Comparison of ENCODE assay signal across 25 mouse cellular contexts in the genomic region with DNA sequence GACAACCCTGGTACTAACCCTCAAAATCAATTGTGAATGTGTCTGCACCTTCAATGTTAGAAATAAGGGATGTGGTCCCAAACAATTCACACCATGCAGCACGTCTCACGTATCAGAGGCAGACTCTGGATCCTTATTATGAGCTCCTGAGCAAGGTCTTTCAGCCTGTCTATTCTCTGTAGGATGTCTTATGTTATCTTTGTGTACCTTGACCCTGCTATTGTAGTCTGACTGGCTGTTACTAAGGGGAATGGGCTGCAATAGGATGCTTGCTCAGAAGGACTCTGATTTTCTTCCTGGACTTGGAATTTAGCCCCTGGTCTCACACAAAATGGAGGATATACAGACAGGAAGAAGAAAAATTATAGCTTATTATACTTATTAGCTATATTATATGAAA.
"Had no signal": no experiment of that assay in that cellular context is flagged by ENCODE, and none has a peak within 500 bp of the region (broad histone marks: within the 10 kb centered on the region; RNA-seq: fewer than 3 reads in every experiment).

No protein-coding gene starts in this region.

- ATAC-seq: hindbrain, embryonic 16.5 days had no signal

- H3K27me3 ChIP-seq: heart, embryonic 12.5 days; hindbrain, embryonic 12.5 days; limb, embryonic 12.5 days; liver, embryonic 13.5 days; liver, embryonic 15.5 days had no signal

- DNase-seq: gastrocnemius, adult 2 months; gastrocnemius, postnatal 10 days; gastrocnemius, postnatal 25 days; heart, postnatal 10 days; heart, postnatal 4 days; kidney, adult 11 months; kidney, adult 2 months; kidney, adult 9 months; kidney, postnatal 10 days; kidney, postnatal 25 days; kidney, postnatal 4 days; liver; liver, embryonic 13.5 days had no signal

- H3K4me1 ChIP-seq: heart, embryonic 10.5 days; heart, embryonic 12.5 days; hindbrain, embryonic 10.5 days; hindbrain, embryonic 12.5 days; limb, embryonic 10.5 days; limb, embryonic 12.5 days; liver, embryonic 13.5 days; liver, embryonic 15.5 days had no signal

- H3K4me2 ChIP-seq: heart, embryonic 12.5 days; hindbrain, embryonic 12.5 days; hindbrain, embryonic 14.5 days; limb, embryonic 12.5 days; liver, embryonic 11.5 days; liver, embryonic 13.5 days; liver, embryonic 15.5 days had no signal

- H3K9ac ChIP-seq: heart, embryonic 12.5 days; hindbrain, embryonic 12.5 days; hindbrain, embryonic 14.5 days; limb, embryonic 12.5 days; liver, embryonic 13.5 days; liver, embryonic 15.5 days had no signal

- H3K36me3 ChIP-seq: heart, embryonic 10.5 days; heart, embryonic 12.5 days; hindbrain, embryonic 10.5 days; hindbrain, embryonic 12.5 days; limb, embryonic 10.5 days; limb, embryonic 12.5 days; liver, embryonic 13.5 days; liver, embryonic 15.5 days had no signal

- H3K9me3 ChIP-seq: heart, embryonic 10.5 days; heart, embryonic 12.5 days; hindbrain, embryonic 10.5 days; hindbrain, embryonic 12.5 days; limb, embryonic 10.5 days; limb, embryonic 12.5 days; liver, embryonic 13.5 days; liver, embryonic 15.5 days had no signal

- H3K4me3 ChIP-seq: gastrocnemius, adult 2 months; heart, embryonic 10.5 days; heart, embryonic 12.5 days; hindbrain, embryonic 10.5 days; hindbrain, embryonic 12.5 days; layer of hippocampus, adult 2 months; left cerebral cortex, adult 2 months; limb, embryonic 10.5 days; limb, embryonic 12.5 days; liver, embryonic 13.5 days; liver, embryonic 15.5 days had no signal

- H3K27ac ChIP-seq: gastrocnemius, adult 2 months; heart, embryonic 10.5 days; hindbrain, embryonic 10.5 days; hindbrain, embryonic 12.5 days; hindbrain, embryonic 14.5 days; layer of hippocampus, adult 2 months; left cerebral cortex, adult 2 months; limb, embryonic 10.5 days; limb, embryonic 12.5 days; liver, embryonic 13.5 days; liver, embryonic 15.5 days had no signal
